Mouse (Mus musculus) liver, adult 2 months (tissue): ENCODE measurements around the gene Mfge8. TPM values are rescaled to one million over a fixed set of nuclear protein-coding genes. Genes with fewer than 3 reads are reported as not detected.

ENCODE experiments used
- DNase-seq: peaks from one replicate; pipeline ENCODE4 v3.0.0-alpha.2; 2011; ENCODE audit warnings: low read depth, low spot score; ENCODE audit errors: extremely low read depth
- H3K27ac ChIP-seq: fragments of 200-500 bp; replicated peaks from 2 replicates; pipeline ENCODE4 v1.5.1; 2012; ENCODE audit warnings: low read depth, mild to moderate bottlenecking, control low read depth, inconsistent platforms, low read length; ENCODE audit not compliant: insufficient read depth
- H3K27me3 ChIP-seq: fragments of 200-500 bp; 2 replicates; pipeline ENCODE4 v1.6.1; 2012; ENCODE audit warnings: mild to moderate bottlenecking, moderate library complexity, low read length, inconsistent platforms; ENCODE audit not compliant: control insufficient read depth, insufficient read depth
- H3K36me3 ChIP-seq: fragments of 200-500 bp; 2 replicates; pipeline ENCODE4 v1.6.1; 2012; ENCODE audit warnings: low read length, inconsistent platforms; ENCODE audit not compliant: control insufficient read depth, insufficient read depth
- H3K4me1 ChIP-seq: fragments of 200-500 bp; 2 replicates; pipeline ENCODE4 v1.6.1; 2011; ENCODE audit warnings: low read length; ENCODE audit not compliant: control insufficient read depth, insufficient read depth
- H3K4me3 ChIP-seq: fragments of 200-500 bp; 2 replicates; pipeline ENCODE4 v1.5.1; 2011; ENCODE audit warnings: low read depth, mild to moderate bottlenecking, control low read depth, low read length, moderate library complexity; ENCODE audit not compliant: insufficient read depth
- H3K79me2 ChIP-seq: fragments of 200-500 bp; 2 replicates; pipeline ENCODE4 v1.6.1; 2012; ENCODE audit warnings: inconsistent platforms, mild to moderate bottlenecking, low read length, moderate library complexity; ENCODE audit not compliant: control insufficient read depth, insufficient read depth
- H3K9ac ChIP-seq: fragments of 200-500 bp; 2 replicates; pipeline ENCODE4 v1.6.1; 2012; ENCODE audit warnings: low read depth, mild to moderate bottlenecking, control low read depth, inconsistent platforms, low read length
- CTCF ChIP-seq: fragments of 200-500 bp; IDR thresholded peaks from 2 replicates; pipeline ENCODE4 v1.5.1; 2011; ENCODE audit warnings: low read depth, low read length, control low read depth
- POLR2A ChIP-seq: fragments of 200-500 bp; IDR thresholded peaks from 2 replicates; pipeline ENCODE4 v1.6.1; 2011; ENCODE audit warnings: low read length, control low read depth; ENCODE audit not compliant: insufficient read depth; ENCODE audit errors: extremely low read depth
- WGBS: fragments of 180-500 bp; shearing (Covaris S2); methylation state at CpG from one replicate; pipeline ENCODE4 v1.1.7; 2018; 5-methylcytosine and 5-hydroxymethylcytosine counted together
- polyA plus RNA-seq: library from polyadenylated mRNA; depleted of rRNA; stranded (reverse); fragments of >200 nt; gene quantifications from 2 replicates; pipeline ENCODE4 v1.2.3, GENCODE M21; 2012; rRNA removed
- total RNA-seq: library from RNA; depleted of rRNA; stranded (reverse); fragments of >200 nt; gene quantifications from 2 replicates; pipeline ENCODE4 v1.2.3, GENCODE M21; 2014; rRNA removed

The Mfge8 gene
- total and polyA plus RNA-seq, 2 experiments, result 12.2 to 20.4 TPM

DNA sequence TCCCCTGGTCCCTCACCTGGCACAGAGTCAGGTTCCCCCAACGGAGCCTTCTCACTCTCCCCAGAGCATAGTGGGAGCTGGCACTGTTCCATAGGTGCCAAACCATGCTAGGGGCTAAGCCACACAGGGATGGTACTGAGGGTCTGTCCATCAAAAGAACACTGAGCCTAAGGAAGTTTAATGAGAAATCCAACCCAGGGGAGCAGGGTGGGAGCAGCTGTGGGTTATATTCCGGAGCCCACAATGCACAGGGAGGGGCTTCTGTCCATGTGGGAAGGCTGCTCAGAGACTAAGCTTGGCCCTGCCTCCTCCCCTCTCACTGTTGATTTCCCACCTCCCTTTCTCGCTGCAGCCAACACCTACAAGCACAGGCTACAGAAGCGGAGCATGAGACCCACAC, 35.0 kb downstream of the Mfge8 start:
- Histone ChIP-seq H3K27ac (no peak overlapping the region), H3K79me2 (no peaks in the 10 kb centered on the region), H3K4me1 (no peaks in the 10 kb centered on the region), H3K4me3 (no peak overlapping the region), H3K9ac (no peak overlapping the region), H3K36me3 (no peaks in the 10 kb centered on the region), H3K27me3 (no peaks in the 10 kb centered on the region)
- TF ChIP-seq CTCF (no peak), POLR2A (no peak)
- DNase-seq, result no peak
- WGBS, result 59% methylated on average over 4 of the region's 4 CpGs

DNA sequence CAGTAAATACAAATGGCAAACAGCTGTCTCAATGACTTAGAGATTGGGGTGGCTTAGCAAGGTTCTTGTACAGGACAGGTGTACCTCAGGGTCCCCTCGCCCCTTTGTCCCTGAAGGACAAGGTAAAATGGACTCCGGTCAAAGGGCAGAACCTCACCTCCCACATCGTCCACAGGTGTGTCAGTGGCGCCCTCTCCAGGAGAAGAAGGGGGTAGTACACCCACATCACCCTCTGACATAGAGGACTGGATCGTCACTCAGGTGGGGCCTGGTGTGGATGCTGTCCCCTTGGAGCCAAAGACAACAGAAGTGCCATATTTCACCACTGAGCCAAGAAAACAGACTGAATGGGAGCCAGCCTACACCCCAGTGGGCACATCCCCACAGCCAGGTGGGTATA, 52.4 kb downstream of the Mfge8 start:
- TF ChIP-seq CTCF, result no peak
- TF ChIP-seq POLR2A, result no peak
- WGBS, result 76% methylated on average over 5 of the region's 5 CpGs

DNA sequence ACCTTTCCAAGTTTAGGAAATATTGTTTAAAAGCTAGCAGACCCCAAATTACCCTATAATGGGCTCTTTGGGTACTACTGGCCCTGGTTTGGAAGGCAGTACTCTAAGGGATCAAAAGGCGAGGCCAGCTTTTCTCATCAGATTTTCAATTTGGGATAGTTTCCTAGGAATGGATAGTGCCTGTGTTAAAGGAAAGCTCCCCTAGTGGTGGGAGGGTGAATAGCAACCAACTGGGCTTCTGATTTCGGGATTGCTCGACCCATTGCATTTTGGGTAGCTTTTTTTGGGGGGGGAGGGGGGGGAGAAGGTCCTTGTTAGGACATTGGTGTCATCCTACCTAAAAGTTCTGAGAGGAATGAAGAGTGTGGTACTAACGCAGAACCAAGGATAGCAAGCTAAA, 59.7 kb downstream of the Mfge8 start:
- no peaks in the 10 kb centered on the region for H3K79me2 ChIP-seq
- H3K4me3 ChIP-seq, result no peak overlapping the region
- H3K36me3 ChIP-seq, result no peaks in the 10 kb centered on the region
- no peak overlapping the region for H3K9ac ChIP-seq
- H3K4me1 ChIP-seq, result no peaks in the 10 kb centered on the region
- TF ChIP-seq POLR2A (no peak), CTCF (peak; percentile 11; the same call in 1 of the 2 replicates)
- no peak for DNase-seq
- no peaks in the 10 kb centered on the region; the same call in 1 of the 2 replicates for H3K27me3 ChIP-seq
- no peak overlapping the region for H3K27ac ChIP-seq
- WGBS, result 78% methylated on average over 4 of the region's 4 CpGs

More for the DNA sequence above, 52.4 kb downstream of the Mfge8 start:
- H3K36me3 ChIP-seq, result no peaks in the 10 kb centered on the region
- no peak for DNase-seq
- no peaks in the 10 kb centered on the region for H3K27me3 ChIP-seq
- no peak overlapping the region for H3K27ac ChIP-seq
- H3K4me3 ChIP-seq, result no peak overlapping the region
- H3K4me1 ChIP-seq, result no peaks in the 10 kb centered on the region
- no peaks in the 10 kb centered on the region for H3K79me2 ChIP-seq
- no peak overlapping the region for H3K9ac ChIP-seq

Other genes starting within 250 kb of the Mfge8 start
- 2.6 and 2.8 TPM in 2 replicates for gene Isg20, start 235.6 kb downstream of the Mfge8 start, total RNA-seq
- gene Isg20, start 235.6 kb downstream of the Mfge8 start, polyA plus RNA-seq, result 5.7 and 7.7 TPM in 2 replicates
- not detected in 2 replicates for gene Acan, start 95.6 kb downstream of the Mfge8 start, total RNA-seq
- gene Acan, start 95.6 kb downstream of the Mfge8 start, polyA plus RNA-seq, result not detected in 2 replicates
- gene Hapln3, start 18.0 kb downstream of the Mfge8 start, total RNA-seq, result not detected in 2 replicates
- gene Hapln3, start 18.0 kb downstream of the Mfge8 start, polyA plus RNA-seq, result 0.05 and 0.16 TPM in 2 replicates
- 51.2 and 95.1 TPM in 2 replicates for gene Abhd2, start 124.1 kb upstream of the Mfge8 start, total RNA-seq
- 46.4 and 99.1 TPM in 2 replicates for gene Abhd2, start 124.1 kb upstream of the Mfge8 start, polyA plus RNA-seq
- gene Rlbp1, start 238.0 kb upstream of the Mfge8 start, total RNA-seq, result not detected in 2 replicates
- gene Rlbp1, start 238.0 kb upstream of the Mfge8 start, polyA plus RNA-seq, result not detected in 2 replicates
- 0.18 and 0.94 TPM in 2 replicates for gene Fanci, start 242.9 kb upstream of the Mfge8 start, total RNA-seq
- 0.02 and 0.17 TPM in 2 replicates for gene Fanci, start 242.9 kb upstream of the Mfge8 start, polyA plus RNA-seq